8 mouse cellular contexts compared by ENCODE assay signal in the genomic region with DNA sequence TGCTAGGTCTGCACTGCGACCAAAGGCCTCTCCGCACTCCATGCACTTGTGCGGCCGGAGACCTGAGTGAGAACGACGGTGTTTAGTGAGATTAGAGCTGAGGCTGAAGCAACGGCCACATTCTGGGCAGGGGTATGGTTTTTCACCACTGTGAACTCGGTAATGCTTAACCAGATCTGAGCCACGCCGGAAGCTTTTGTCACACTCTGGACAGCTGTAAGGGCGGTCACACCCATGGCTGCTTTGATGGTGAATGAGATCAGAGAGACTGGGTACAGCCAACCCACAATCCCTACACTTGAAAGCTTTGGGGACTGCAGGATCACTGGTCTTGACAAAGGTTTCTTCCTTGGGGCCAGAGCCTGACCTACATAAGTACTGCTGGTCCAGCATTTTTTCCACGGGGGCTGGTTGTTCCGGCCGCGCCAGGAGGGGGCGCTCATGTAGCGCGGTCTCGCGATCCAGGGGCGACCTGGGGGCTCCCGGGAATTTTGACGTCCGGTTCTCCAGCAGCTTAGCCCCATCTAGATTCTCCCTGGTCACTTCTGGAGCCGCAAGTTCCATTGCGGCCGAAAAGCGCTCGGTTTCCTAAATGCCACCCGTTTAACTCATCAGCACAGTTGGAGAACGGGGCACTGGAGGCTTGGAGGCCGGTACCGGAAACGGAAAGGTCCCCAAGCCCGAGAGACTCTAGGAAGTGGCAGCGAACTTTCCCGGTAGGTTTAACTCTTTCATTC. TPM values are rescaled to one million over a fixed set of nuclear protein-coding genes. Genes with fewer than 3 reads are reported as not detected.
DNase-seq lines count a peak whose midpoint lies in the region; ATAC-seq and TF ChIP-seq lines count a peak whose summit lies in the region.

A gene (plus strand): TSS at position 487 of the 737 bp plus-strand sequence.

- peaks cover 24% of the 10 kb centered on the region for H3K36me3 ChIP-seq in embryonic facial prominence, embryonic 15.5 days
- peaks cover 17% of the 10 kb centered on the region for H3K36me3 ChIP-seq in limb, embryonic 14.5 days (ENCODE audit: control insufficient read depth, insufficient read depth, low read length)
- H3K36me3 ChIP-seq in midbrain, embryonic 16.5 days (ENCODE audit: control insufficient read depth, insufficient read depth, low read length), result peaks cover 6% of the 10 kb centered on the region; the same call in 1 of the 2 replicates

- peak; percentile 17; the same call in 1 of the 2 replicates for ATAC-seq in embryonic facial prominence, embryonic 15.5 days (ENCODE audit: insufficient number of reproducible peaks, low FRiP score, low TSS enrichment, low read depth)
- ATAC-seq in limb, embryonic 14.5 days (ENCODE audit: low FRiP score, low read depth), result peak; percentile 23; the same call in 1 of the 2 replicates
- ATAC-seq in midbrain, embryonic 16.5 days, result peak; percentile 14; the same call in 1 of the 2 replicates

- H3K9me3 ChIP-seq in embryonic facial prominence, embryonic 15.5 days (replicated peaks), result no peaks in the 10 kb centered on the region
- H3K9me3 ChIP-seq in limb, embryonic 14.5 days (ENCODE audit: control insufficient read depth, low read length), result no peaks in the 10 kb centered on the region
- H3K9me3 ChIP-seq in midbrain, embryonic 16.5 days (replicated peaks; ENCODE audit: control insufficient read depth, low read length, poor library complexity, severe bottlenecking), result no peaks in the 10 kb centered on the region

- peak within 1 kb of the TSS; percentile 96 for H3K4me3 ChIP-seq in bone marrow macrophage, adult 2 months (ENCODE audit: insufficient read depth, low read length)
- H3K4me3 ChIP-seq in embryonic facial prominence, embryonic 15.5 days (replicated peaks), result peak within 1 kb of the TSS; percentile 82
- H3K4me3 ChIP-seq in limb, embryonic 14.5 days (replicated peaks; ENCODE audit: low read length), result peak within 1 kb of the TSS; percentile 74
- peak within 1 kb of the TSS; percentile 48 for H3K4me3 ChIP-seq in midbrain, embryonic 16.5 days (ENCODE audit: low read depth, low read length)

- peak; percentile 95 for TF ChIP-seq CTCF in bone marrow macrophage, adult 2 months (IDR thresholded peaks at IDR 0.05; ENCODE audit: low read depth, low read length)

- H3K4me1 ChIP-seq in bone marrow macrophage, adult 2 months (ENCODE audit: control insufficient read depth, insufficient read depth, low read length), result peaks cover 24% of the 10 kb centered on the region
- H3K4me1 ChIP-seq in embryonic facial prominence, embryonic 15.5 days, result peaks cover 17% of the 10 kb centered on the region
- H3K4me1 ChIP-seq in limb, embryonic 14.5 days (ENCODE audit: control insufficient read depth, insufficient read depth, low read length), result peaks cover 13% of the 10 kb centered on the region
- H3K4me1 ChIP-seq in midbrain, embryonic 16.5 days (ENCODE audit: control insufficient read depth, insufficient read depth, low read length), result peaks cover 13% of the 10 kb centered on the region

- H3K27ac ChIP-seq in bone marrow macrophage, adult 2 months (ENCODE audit: insufficient read depth, low read depth, low read length), result peak within 1 kb of the TSS; percentile 100
- H3K27ac ChIP-seq in embryonic facial prominence, embryonic 15.5 days (replicated peaks), result peak within 1 kb of the TSS; percentile 99
- H3K27ac ChIP-seq in limb, embryonic 14.5 days (replicated peaks; ENCODE audit: low read depth, low read length), result peak within 1 kb of the TSS; percentile 98
- peak within 1 kb of the TSS; percentile 99 for H3K27ac ChIP-seq in midbrain, embryonic 16.5 days (ENCODE audit: low read length)

- peak within 1 kb of the TSS; percentile 75 for H3K9ac ChIP-seq in embryonic facial prominence, embryonic 15.5 days
- peak within 1 kb of the TSS; percentile 84 for H3K9ac ChIP-seq in limb, embryonic 14.5 days (ENCODE audit: low read depth, low read length, severe bottlenecking)
- H3K9ac ChIP-seq in midbrain, embryonic 16.5 days (ENCODE audit: low read depth, low read length), result peak within 1 kb of the TSS; percentile 86

- no peak for TF ChIP-seq POLR2A in bone marrow macrophage, adult 2 months (IDR thresholded peaks at IDR 0.05; ENCODE audit: borderline replicate concordance, low read depth, low read length)
- TF ChIP-seq POLR2A in limb, embryonic 14.5 days (IDR thresholded peaks at IDR 0.05; ENCODE audit: borderline replicate concordance, extremely low read depth, insufficient read depth, insufficient read length), result no peak

- 23% methylated on average over 37 of the region's 37 CpGs for WGBS in embryonic facial prominence, embryonic 15.5 days
- 26% methylated on average over 37 of the region's 37 CpGs for WGBS in limb, embryonic 14.5 days
- WGBS in midbrain, embryonic 16.5 days, result 23% methylated on average over 37 of the region's 37 CpGs

- peak within 1 kb of the TSS; percentile 59 for H3K4me2 ChIP-seq in embryonic facial prominence, embryonic 15.5 days (replicated peaks)
- peak within 1 kb of the TSS; percentile 69 for H3K4me2 ChIP-seq in limb, embryonic 14.5 days (replicated peaks; ENCODE audit: low read depth, low read length, severe bottlenecking)
- H3K4me2 ChIP-seq in midbrain, embryonic 16.5 days (ENCODE audit: low read length), result peak within 1 kb of the TSS; percentile 72

- no peaks in the 10 kb centered on the region for H3K27me3 ChIP-seq in embryonic facial prominence, embryonic 15.5 days
- H3K27me3 ChIP-seq in limb, embryonic 14.5 days (ENCODE audit: control insufficient read depth, insufficient read depth, low read length), result no peaks in the 10 kb centered on the region
- H3K27me3 ChIP-seq in midbrain, embryonic 16.5 days (ENCODE audit: control insufficient read depth, insufficient read depth, low read depth, low read length), result no peaks in the 10 kb centered on the region

- peak; percentile 85 for DNase-seq in A20 (ENCODE audit: low read depth, low spot score)
- DNase-seq in heart, adult 8-10 months (ENCODE audit: low spot score), result peak; percentile 88
- peak; percentile 93 for DNase-seq in kidney, adult 9 months
- peak; percentile 83 for DNase-seq in limb, embryonic 14.5 days (ENCODE audit: low spot score)
- DNase-seq in spleen, postnatal 10 days (ENCODE audit: low spot score in 2 of 2), result peak; percentile 87 to 91

RNA-seq across cellular contexts. Expression of the gene that starts here (rescaled TPM):
- 14.6 and 15.0 TPM in 2 replicates for polyA plus RNA-seq in bone marrow macrophage, adult 2 months (2012; ENCODE audit: insufficient read depth, insufficient read length, missing spikeins)
- polyA plus RNA-seq in embryonic facial prominence, embryonic 15.5 days (2015; fragmentation: Nextera tagmentation; extraction: Ambion mirVana), result 19.4 and 19.6 TPM in 2 replicates
- 10 to 100 TPM in 1 of 4 experiments, 1 to 10 TPM in 3; 7.0 to 10.5 (median 7.9) TPM for total RNA-seq in heart, adult 8-10 months (2022)
- polyA plus RNA-seq in limb, embryonic 14.5 days (2012; rRNA removed), result 21.2 and 31.9 TPM in 2 replicates
- 14.5 and 16.7 TPM in 2 replicates for polyA plus RNA-seq in limb, embryonic 14.5 days (2014; fragmentation: Nextera tagmentation; extraction: Ambion mirVana)
- 12.4 and 12.7 TPM in 2 replicates for polyA plus RNA-seq in midbrain, embryonic 16.5 days (2015; fragmentation: Nextera tagmentation; extraction: Ambion mirVana)

Comparison
In these comparisons a context has a peak if more than half of its experiments do, and no peak if none do; other contexts are left out.
1. Peak in every context shown above with its lines: DNase-seq, ATAC-seq, H3K4me3 ChIP-seq and H3K27ac ChIP-seq.